Mouse (Mus musculus) MEL (cell line): ENCODE measurements around the gene Endou.

ENCODE experiments used
- CTCF ChIP-seq, 3 experiments: IDR thresholded peaks in 2 of 3; conservative IDR thresholded peaks in 1 of 3; 2 replicates each; pipeline ENCODE4 v1.5.1; 2011 to 2012; ENCODE audit warnings: low read length in 3 of 3, low read depth in 2 of 3, mild to moderate bottlenecking in 2 of 3, improper control_type of control experiment in 1 of 3, inconsistent platforms in 1 of 3, mixed read lengths in 1 of 3, moderate library complexity in 1 of 3; ENCODE audit not compliant: control insufficient read depth in 1 of 3, insufficient read depth in 1 of 3, poor library complexity in 1 of 3, severe bottlenecking in 1 of 3
- EP300 ChIP-seq, 2 experiments: IDR thresholded peaks; 2 replicates each; pipeline ENCODE4 v1.6.1; 2011; ENCODE audit warnings: improper control_type of control experiment in 2 of 2, low read length in 2 of 2, low read depth in 1 of 2, mild to moderate bottlenecking in 1 of 2
- MAFK ChIP-seq: IDR thresholded peaks from 2 replicates; pipeline ENCODE4 v1.6.1; 2011; ENCODE audit warnings: low read depth, mild to moderate bottlenecking, low read length, improper control_type of control experiment, borderline replicate concordance
- POLR2A ChIP-seq, 2 experiments: IDR thresholded peaks; 2 replicates each; pipeline ENCODE4 v1.6.1; 2011 to 2012; ENCODE audit warnings: low read length in 2 of 2, mild to moderate bottlenecking in 2 of 2, control low read depth in 1 of 2, improper control_type of control experiment in 1 of 2, low read depth in 1 of 2, moderate library complexity in 1 of 2; ENCODE audit not compliant: control insufficient read depth in 1 of 2, insufficient read depth in 1 of 2, poor library complexity in 1 of 2

DNA sequence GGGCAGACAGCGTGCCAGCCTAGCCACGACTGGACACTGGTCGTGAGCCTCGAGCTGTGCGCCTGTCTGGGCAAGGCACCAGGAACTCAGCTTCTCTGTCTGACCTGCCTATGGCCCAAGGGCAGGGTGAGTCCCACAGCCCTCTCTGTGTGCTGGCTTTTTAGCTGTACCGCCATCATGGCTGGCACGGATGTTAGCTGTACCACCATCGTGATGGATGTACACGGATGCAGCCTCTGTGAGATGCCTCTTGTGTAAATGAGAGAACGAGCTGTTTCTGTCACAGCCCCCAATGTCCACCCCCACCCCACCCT lies 64.7 kb downstream of the Endou start:
- TF ChIP-seq CTCF (IDR thresholded peaks at IDR 0.05 in 2 of 3, conservative IDR thresholded peaks at IDR 0.05 in 1 of 3; ENCODE audit: control insufficient read depth in 1 of 3, insufficient read depth in 1 of 3, low read depth in 2 of 3, low read length in 3 of 3, poor library complexity in 1 of 3, severe bottlenecking in 1 of 3), result no peak
- TF ChIP-seq MAFK, result no peak
- no peak for TF ChIP-seq EP300 (IDR thresholded peaks at IDR 0.05; ENCODE audit: low read depth in 1 of 2, low read length in 2 of 2)
- 0 out of 4 replicates have a peak, but pooled peaks of 1 of the 2 experiments have one; percentile 46 for TF ChIP-seq POLR2A (IDR thresholded peaks at IDR 0.05; ENCODE audit: control insufficient read depth in 1 of 2, insufficient read depth in 1 of 2, low read depth in 1 of 2, low read length in 2 of 2, poor library complexity in 1 of 2)
